Mouse (Mus musculus) liver, embryonic 14.5 days (tissue): ENCODE results near the gene Ifna12.

Experiments
- CTCF ChIP-seq: IDR thresholded peaks from 2 replicates; pipeline ENCODE4 v1.5.1; 2016; ENCODE audit warnings: antibody characterized with exemption, low read depth, control low read depth
- EP300 ChIP-seq: IDR thresholded peaks from 2 replicates; pipeline ENCODE4 v1.6.1; 2016; ENCODE audit warnings: antibody characterized with exemption, low read depth

GRCm38 (mm10) chr4:88603276-88603675 lies at the start of gene Ifna12:
- TF ChIP-seq CTCF = no peak
- no peak for TF ChIP-seq EP300
